Mouse (Mus musculus): ENCODE measurements at regions not wholly inside any gene's neighbourhood (a gene's known extent, or its start where the extent isn't known, plus 50 kb on each side); places are given as distances from the start of the nearest gene placed in this dataset.

- TF ChIP-seq EP300 (IDR thresholded peaks at IDR 0.05; ENCODE audit: insufficient read depth, low read depth, low read length) (no peak), CTCF (IDR thresholded peaks at IDR 0.05) (no peak)
These were observed 154.7 kb upstream of the Mpped2 start for GRCm38 (mm10) chr2:106538329-106538728.
